Mouse (Mus musculus): ENCODE results near the gene Astn2. TPM values are rescaled to one million over a fixed set of nuclear protein-coding genes. Genes with fewer than 3 reads are reported as not detected.
A peak's percentile ranks its signal among the peaks of the same experiment; 100 is the strongest.

The Astn2 gene
- 0.67 and 0.69 TPM in 2 replicates for polyA plus RNA-seq (2015; fragmentation: Nextera tagmentation; extraction: Ambion mirVana)

DNA sequence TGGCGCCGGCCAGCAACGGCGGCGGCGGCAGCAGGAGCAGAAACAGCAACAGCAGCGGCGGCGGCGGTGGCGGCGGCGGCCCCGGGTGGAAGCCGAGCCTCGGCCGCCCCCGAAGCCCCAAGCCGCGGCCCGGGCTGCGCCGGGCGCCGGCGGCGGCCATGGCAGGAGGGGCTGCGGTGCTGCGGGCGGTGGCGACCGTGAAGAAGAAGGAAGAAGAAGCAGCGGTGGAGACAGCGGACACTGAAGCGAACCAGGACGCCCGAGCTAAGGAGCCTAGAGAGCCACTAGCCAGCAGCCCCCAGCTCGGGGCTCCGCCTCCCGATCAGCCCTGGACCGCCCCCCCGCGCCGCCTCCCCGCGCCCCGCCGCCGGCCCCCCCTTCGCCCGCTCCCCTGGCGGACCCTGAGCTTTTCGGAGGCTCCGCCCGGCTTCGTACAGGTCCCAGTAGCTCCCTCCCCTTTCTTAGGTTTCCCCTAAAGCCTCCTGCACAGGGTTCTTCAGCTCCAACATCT lies at the start of gene Astn2:
Gene Astn2 (minus strand): TSS at position 411 of the 511 bp plus-strand sequence.
- 4% methylated on average over 9 of the region's 56 CpGs for WGBS
- TF ChIP-seq CTCF (IDR thresholded peaks at IDR 0.05) (no peak), EP300 (IDR thresholded peaks at IDR 0.05) (no peak)
- Histone ChIP-seq H3K27ac (ENCODE audit: low read length) (no peak within 1 kb of the TSS), H3K27me3 (replicated peaks; ENCODE audit: insufficient read depth, low read length) (peaks cover 18% of the 10 kb centered on the region), H3K9ac (replicated peaks; ENCODE audit: low read depth) (no peak within 1 kb of the TSS), H3K4me2 (replicated peaks; ENCODE audit: low read depth, low read length) (peak within 1 kb of the TSS; percentile 81), H3K4me1 (ENCODE audit: insufficient read depth, low read depth, low read length) (no peaks in the 10 kb centered on the region; the same call in 1 of the 2 replicates), H3K36me3 (ENCODE audit: insufficient read depth, low read length) (no peaks in the 10 kb centered on the region), H3K9me3 (ENCODE audit: low read length) (no peaks in the 10 kb centered on the region), H3K4me3 (ENCODE audit: low read depth, low read length) (peak within 1 kb of the TSS; percentile 51)
- ATAC-seq = peak; percentile 33
- peak; percentile 20 for DNase-seq (ENCODE audit: low spot score)

DNA sequence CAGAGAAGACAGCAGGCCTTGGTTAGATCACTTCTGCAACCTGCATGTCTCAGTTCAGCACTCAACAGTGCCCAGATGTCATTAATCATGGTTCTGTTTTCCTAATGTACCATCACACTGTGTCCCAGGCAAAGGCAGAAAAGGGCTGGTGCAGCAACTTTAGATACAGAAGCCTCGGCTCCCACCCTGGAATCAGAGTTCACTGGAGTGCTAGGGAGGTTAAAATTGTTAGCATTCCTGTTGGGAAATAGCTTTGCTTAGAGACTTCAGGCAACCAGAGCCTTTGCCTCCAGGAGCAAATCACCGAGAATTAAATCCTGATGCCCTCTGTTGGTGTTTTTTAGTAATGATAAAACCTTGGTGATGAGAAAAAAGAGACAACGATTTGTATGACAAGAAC lies 45.7 kb upstream of the Astn2 start:
- peak; percentile 50 for ATAC-seq
- Histone ChIP-seq H3K27me3 (replicated peaks; ENCODE audit: insufficient read depth, low read length) (no peaks in the 10 kb centered on the region), H3K27ac (ENCODE audit: low read length) (no peak overlapping the region), H3K4me2 (replicated peaks; ENCODE audit: low read depth, low read length) (no peak overlapping the region), H3K4me1 (ENCODE audit: insufficient read depth, low read depth, low read length) (no peaks in the 10 kb centered on the region), H3K4me3 (ENCODE audit: low read depth, low read length) (no peak overlapping the region), H3K36me3 (ENCODE audit: insufficient read depth, low read length) (no peaks in the 10 kb centered on the region), H3K9ac (replicated peaks; ENCODE audit: low read depth) (no peak overlapping the region), H3K9me3 (ENCODE audit: low read length) (no peaks in the 10 kb centered on the region)
- DNase-seq (ENCODE audit: low spot score) = peak; percentile 52
- WGBS = 22% methylated on average over 3 of the region's 3 CpGs
- TF ChIP-seq CTCF (IDR thresholded peaks at IDR 0.05) (0 out of 2 replicates have a peak, but pooled peaks have one; percentile 24), EP300 (IDR thresholded peaks at IDR 0.05) (no peak)

DNA sequence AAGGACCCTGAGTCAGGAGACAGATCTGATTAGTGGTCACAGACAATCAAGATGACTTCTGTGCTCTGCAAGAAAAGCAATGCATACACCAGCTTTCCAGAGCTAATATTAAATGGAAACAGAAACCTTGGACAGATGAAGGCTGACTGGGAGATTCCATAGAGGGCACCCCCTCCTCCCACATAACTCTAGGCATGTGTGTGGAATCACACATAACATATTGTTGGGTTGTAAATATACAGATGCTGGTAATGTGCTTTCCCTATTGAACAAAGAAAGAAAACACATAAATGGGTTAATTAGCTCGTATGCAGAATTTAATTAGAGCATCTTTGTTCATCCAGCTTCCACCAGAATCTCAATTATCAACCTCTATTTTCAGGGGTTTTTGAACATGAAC lies 26.8 kb upstream of the Astn2 start:
- no peak overlapping the region for H3K9ac ChIP-seq (replicated peaks; ENCODE audit: low read depth)
- TF ChIP-seq CTCF (IDR thresholded peaks at IDR 0.05) = no peak
- TF ChIP-seq EP300 (IDR thresholded peaks at IDR 0.05) = no peak
- no peaks in the 10 kb centered on the region for H3K36me3 ChIP-seq (ENCODE audit: insufficient read depth, low read length)
- ATAC-seq = no peak
- H3K27me3 ChIP-seq (replicated peaks; ENCODE audit: insufficient read depth, low read length) = no peaks in the 10 kb centered on the region
- no peaks in the 10 kb centered on the region for H3K9me3 ChIP-seq (ENCODE audit: low read length)
- no peak overlapping the region for H3K4me2 ChIP-seq (replicated peaks; ENCODE audit: low read depth, low read length)
- whole genome bisulfite sequencing = 30% methylated on average over 1 of the region's 1 CpGs
- no peak for DNase-seq (ENCODE audit: low spot score)
- H3K27ac ChIP-seq (ENCODE audit: low read length) = no peak overlapping the region
- no peak overlapping the region for H3K4me3 ChIP-seq (ENCODE audit: low read depth, low read length)
- H3K4me1 ChIP-seq (ENCODE audit: insufficient read depth, low read depth, low read length) = no peaks in the 10 kb centered on the region

DNA sequence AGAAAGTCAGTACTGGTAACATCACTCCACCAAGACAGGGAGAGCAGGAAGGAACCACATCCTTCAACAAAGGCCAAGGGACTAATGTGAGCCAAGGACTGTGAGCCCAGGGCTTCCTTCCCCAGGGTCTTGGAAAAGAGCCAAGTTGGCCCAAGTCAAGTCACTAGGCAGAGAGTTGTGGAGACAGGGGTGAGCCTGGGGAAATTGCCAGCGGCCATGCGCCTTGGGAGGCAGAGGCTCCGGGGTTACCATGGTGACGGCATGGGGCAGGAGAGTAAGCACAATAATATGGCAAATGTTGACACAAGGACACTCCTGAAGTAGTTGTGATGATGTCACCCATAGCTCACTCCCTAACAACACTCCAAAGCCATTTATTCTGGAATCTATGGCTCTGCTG lies 21.4 kb upstream of the Astn2 start:
- Histone ChIP-seq H3K4me1 (ENCODE audit: insufficient read depth, low read depth, low read length) (no peaks in the 10 kb centered on the region), H3K9me3 (ENCODE audit: low read length) (no peaks in the 10 kb centered on the region), H3K36me3 (ENCODE audit: insufficient read depth, low read length) (no peaks in the 10 kb centered on the region), H3K4me3 (ENCODE audit: low read depth, low read length) (no peak overlapping the region), H3K27ac (ENCODE audit: low read length) (no peak overlapping the region), H3K9ac (replicated peaks; ENCODE audit: low read depth) (no peak overlapping the region), H3K4me2 (replicated peaks; ENCODE audit: low read depth, low read length) (no peak overlapping the region), H3K27me3 (replicated peaks; ENCODE audit: insufficient read depth, low read length) (no peaks in the 10 kb centered on the region)
- TF ChIP-seq EP300 (IDR thresholded peaks at IDR 0.05) = no peak
- no peak for TF ChIP-seq CTCF (IDR thresholded peaks at IDR 0.05)
- ATAC-seq = peak; percentile 54
- 44% methylated on average over 4 of the region's 4 CpGs for WGBS
- DNase-seq (ENCODE audit: low spot score) = peak; percentile 22

DNA sequence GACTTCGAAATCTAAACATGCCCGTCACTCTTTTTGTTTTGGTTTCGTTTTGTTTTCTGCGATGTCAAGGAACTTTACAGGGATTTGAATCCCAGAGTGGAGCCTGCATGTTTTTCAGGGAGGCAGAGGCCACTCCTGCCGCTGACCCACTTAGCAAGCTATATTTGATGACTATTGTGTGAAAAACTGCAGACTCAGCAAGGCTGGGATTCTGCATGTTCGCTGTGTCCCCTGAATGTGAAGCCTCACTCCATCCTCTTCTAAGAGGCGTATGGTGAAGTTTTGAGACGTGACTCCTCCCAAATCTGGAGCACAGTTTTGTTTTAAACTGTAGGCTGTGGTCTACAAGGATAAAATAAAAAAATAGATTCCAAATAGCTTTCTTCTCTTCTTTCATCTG lies 10.4 kb upstream of the Astn2 start:
- H3K9ac ChIP-seq (replicated peaks; ENCODE audit: low read depth) = no peak overlapping the region
- H3K4me2 ChIP-seq (replicated peaks; ENCODE audit: low read depth, low read length) = peak overlapping the region; percentile 36
- no peaks in the 10 kb centered on the region for H3K36me3 ChIP-seq (ENCODE audit: insufficient read depth, low read length)
- H3K4me3 ChIP-seq (ENCODE audit: low read depth, low read length) = peak overlapping the region; percentile 22
- DNase-seq (ENCODE audit: low spot score) (no peak), ATAC-seq (no peak)
- H3K27me3 ChIP-seq (replicated peaks; ENCODE audit: insufficient read depth, low read length) = no peaks in the 10 kb centered on the region
- no peak overlapping the region for H3K27ac ChIP-seq (ENCODE audit: low read length)
- H3K9me3 ChIP-seq (ENCODE audit: low read length) = no peaks in the 10 kb centered on the region
- no peaks in the 10 kb centered on the region for H3K4me1 ChIP-seq (ENCODE audit: insufficient read depth, low read depth, low read length)
- TF ChIP-seq EP300 (IDR thresholded peaks at IDR 0.05) (no peak), CTCF (IDR thresholded peaks at IDR 0.05) (no peak)
- WGBS = 43% methylated on average over 8 of the region's 8 CpGs

DNA sequence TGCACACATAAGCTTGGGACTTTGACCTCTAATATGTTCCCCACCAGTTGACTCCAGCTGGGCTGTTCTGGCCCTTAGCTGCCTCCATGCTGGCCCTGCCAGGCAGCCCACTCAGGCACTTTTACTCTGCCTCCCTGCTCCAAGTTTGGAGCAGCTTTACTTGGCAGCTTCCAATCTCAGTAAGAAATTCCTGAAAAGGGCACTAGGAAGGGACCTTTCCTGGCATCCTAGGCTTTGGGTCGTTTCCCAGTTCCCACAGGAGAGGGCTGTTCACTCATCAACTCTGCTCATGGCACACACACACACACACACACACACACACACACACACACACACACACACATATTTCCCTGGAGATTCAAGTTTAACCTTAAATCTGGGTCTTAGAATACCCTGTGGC lies 675 bp upstream of the Astn2 start:
- Histone ChIP-seq H3K9me3 (ENCODE audit: low read length) (no peaks in the 10 kb centered on the region), H3K4me3 (ENCODE audit: low read depth, low read length) (no peak overlapping the region), H3K9ac (replicated peaks; ENCODE audit: low read depth) (no peak overlapping the region), H3K4me1 (ENCODE audit: insufficient read depth, low read depth, low read length) (no peaks in the 10 kb centered on the region; the same call in 1 of the 2 replicates), H3K36me3 (ENCODE audit: insufficient read depth, low read length) (no peaks in the 10 kb centered on the region), H3K27ac (ENCODE audit: low read length) (no peak overlapping the region), H3K4me2 (replicated peaks; ENCODE audit: low read depth, low read length) (no peak overlapping the region), H3K27me3 (replicated peaks; ENCODE audit: insufficient read depth, low read length) (peaks cover 18% of the 10 kb centered on the region)
- TF ChIP-seq CTCF (IDR thresholded peaks at IDR 0.05) (no peak), EP300 (IDR thresholded peaks at IDR 0.05) (no peak)
- no peak for DNase-seq (ENCODE audit: low spot score)
- ATAC-seq = no peak
- 21% methylated on average over 1 of the region's 1 CpGs for WGBS
